Mouse (Mus musculus) 3134 (cell line): ENCODE measurements around the gene Olfr1056.
"Not testable (repeated sequence)": the region's sequence is repeated elsewhere in the genome, so short reads cannot be mapped to it uniquely, and the experiment has no call there.

Experiments used
- DNase-seq: peaks from one replicate; pipeline ENCODE4 v3.0.0-alpha.2; 2011; ENCODE audit warnings: low spot score; ENCODE audit not compliant: insufficient read length; ENCODE audit errors: extremely low read depth

The Olfr1056 gene

GRCm38 (mm10) chr2:86362369-86362768 lies at the start of gene Olfr1056:
Gene Olfr1056, minus strand, starts transcription at chr2:86362469.
- DNase-seq, result no peak

GRCm38 (mm10) chr2:86395114-86395513 lies 32.8 kb upstream of the Olfr1056 start:
- DNase-seq, result no peak

- DNase-seq, result not testable (repeated sequence)
Observed at GRCm38 (mm10) chr2:86388461-86388860, 26.2 kb upstream of the Olfr1056 start, which contains the start of gene Olfr1058. Gene Olfr1058, minus strand, starts transcription at chr2:86388561.

GRCm38 (mm10) chr2:86378293-86378692 lies 16.0 kb upstream of the Olfr1056 start, which contains the start of gene Olfr1057:
Gene Olfr1057, minus strand, starts transcription at chr2:86378393.
- no peak for DNase-seq

GRCm38 (mm10) chr2:86366342-86366741 lies 4.1 kb upstream of the Olfr1056 start:
- not testable (repeated sequence) for DNase-seq

GRCm38 (mm10) chr2:86351751-86352150 lies 10.5 kb downstream of the Olfr1056 start:
- DNase-seq, result not testable (repeated sequence)

- no peak for DNase-seq
Observed at GRCm38 (mm10) chr2:86350184-86350583, 12.1 kb downstream of the Olfr1056 start, which contains the start of gene Olfr1055. Gene Olfr1055, minus strand, starts transcription at chr2:86350284.

- no peak for DNase-seq
Observed at GRCm38 (mm10) chr2:86335333-86335732, 26.9 kb downstream of the Olfr1056 start, which contains the start of gene Olfr1054. Gene Olfr1054, minus strand, starts transcription at chr2:86335433.

GRCm38 (mm10) chr2:86315184-86315583 lies 47.1 kb downstream of the Olfr1056 start, which contains the start of gene Olfr1053:
Gene Olfr1053, minus strand, starts transcription at chr2:86315284.
- no peak for DNase-seq
